Mouse (Mus musculus) left cerebral cortex, postnatal 14 days (tissue): ENCODE measurements around the gene Kcnk10. TPM values are rescaled to one million over a fixed set of nuclear protein-coding genes. Genes with fewer than 3 reads are reported as not detected.
A peak's percentile ranks its signal among the peaks of the same experiment; 100 is the strongest.

Source experiments
- DNase-seq, 2 experiments: peaks; one replicate each; pipeline ENCODE4 v3.0.0; 2021 to 2022; ENCODE audit warnings: low spot score in 2 of 2, mixed read lengths in 1 of 2
- intact Hi-C: fragments of 180-260 bp; cut with DNase I; formaldehyde crosslinking; loops from one replicate; pipeline ENCODE4 v1.15.1; 2025
- total RNA-seq, 2 experiments: library from RNA; stranded (reverse); gene quantifications; 2 replicates each; pipeline ENCODE4 v1.2.3; 2021

Gene Kcnk10
- total RNA-seq, 2 experiments from 2014 or later = 22.8 to 26.2 TPM

- no peak for DNase-seq
- intact Hi-C loops = no loop called here
These were observed 124.9 kb downstream of the Kcnk10 start for GRCm38 (mm10) chr12:98453161-98453560.

GRCm38 (mm10) chr12:98452646-98453045, 125.5 kb downstream of the Kcnk10 start:
- DNase-seq = no peak
- intact Hi-C loops = no loop called here

- intact Hi-C loops = no loop called here
- DNase-seq = no peak
These were observed 132.5 kb downstream of the Kcnk10 start for GRCm38 (mm10) chr12:98445637-98446036.

GRCm38 (mm10) chr12:98444860-98445259, 133.2 kb downstream of the Kcnk10 start:
- intact Hi-C loops = no loop called here
- DNase-seq = no peak

GRCm38 (mm10) chr12:98443754-98444153, 134.4 kb downstream of the Kcnk10 start:
- DNase-seq = no peak
- intact Hi-C loops = no loop called here

- intact Hi-C loops = no loop called here
- DNase-seq = no peak
These were observed 140.0 kb downstream of the Kcnk10 start for GRCm38 (mm10) chr12:98438080-98438479.

- intact Hi-C loops = no loop called here
- no peak for DNase-seq
These were observed 147.4 kb downstream of the Kcnk10 start for GRCm38 (mm10) chr12:98430683-98431082.

- no peak for DNase-seq
- intact Hi-C loops = no loop called here
These were observed 156.8 kb downstream of the Kcnk10 start for GRCm38 (mm10) chr12:98421340-98421739.

- DNase-seq = no peak
- intact Hi-C loops = no loop called here
These were observed 158.3 kb downstream of the Kcnk10 start for GRCm38 (mm10) chr12:98419849-98420248.

GRCm38 (mm10) chr12:98409580-98409979, 168.5 kb downstream of the Kcnk10 start:
- peak; percentile 12 to 72 for DNase-seq
- intact Hi-C loops = no loop called here

GRCm38 (mm10) chr12:98406598-98406997, 171.5 kb downstream of the Kcnk10 start:
- DNase-seq = no peak
- intact Hi-C loops = no loop called here

GRCm38 (mm10) chr12:98406076-98406475, 172.0 kb downstream of the Kcnk10 start:
- intact Hi-C loops = no loop called here
- no peak for DNase-seq

- intact Hi-C loops = no loop called here
These were observed 181.5 kb downstream of the Kcnk10 start for GRCm38 (mm10) chr12:98396586-98396985.

GRCm38 (mm10) chr12:98394115-98394514, 184.0 kb downstream of the Kcnk10 start:
- intact Hi-C loops = no loop called here
- DNase-seq = no peak

More at GRCm38 (mm10) chr12:98396586-98396985, 181.5 kb downstream of the Kcnk10 start:
- no peak for DNase-seq

GRCm38 (mm10) chr12:98391347-98391746, 186.8 kb downstream of the Kcnk10 start:
- intact Hi-C loops = no loop called here
- no peak for DNase-seq

- intact Hi-C loops = no loop called here
- DNase-seq = no peak
These were observed 188.5 kb downstream of the Kcnk10 start for GRCm38 (mm10) chr12:98389618-98390017.

Other genes starting within 250 kb of the Kcnk10 start
- 10 to 100 TPM; 32.6 to 32.8 TPM for gene Spata7, start 49.8 kb upstream of the Kcnk10 start, total RNA-seq
- 1 to 10 TPM; 7.5 to 7.6 TPM for gene Ptpn21, start 159.1 kb upstream of the Kcnk10 start, total RNA-seq
- 10 to 100 TPM; 92.6 to 96.6 TPM for gene Zc3h14, start 168.7 kb upstream of the Kcnk10 start, total RNA-seq